Mouse (Mus musculus): ENCODE data around the gene Capn2.
A peak's percentile ranks its signal among the peaks of the same experiment; 100 is the strongest.

DNA sequence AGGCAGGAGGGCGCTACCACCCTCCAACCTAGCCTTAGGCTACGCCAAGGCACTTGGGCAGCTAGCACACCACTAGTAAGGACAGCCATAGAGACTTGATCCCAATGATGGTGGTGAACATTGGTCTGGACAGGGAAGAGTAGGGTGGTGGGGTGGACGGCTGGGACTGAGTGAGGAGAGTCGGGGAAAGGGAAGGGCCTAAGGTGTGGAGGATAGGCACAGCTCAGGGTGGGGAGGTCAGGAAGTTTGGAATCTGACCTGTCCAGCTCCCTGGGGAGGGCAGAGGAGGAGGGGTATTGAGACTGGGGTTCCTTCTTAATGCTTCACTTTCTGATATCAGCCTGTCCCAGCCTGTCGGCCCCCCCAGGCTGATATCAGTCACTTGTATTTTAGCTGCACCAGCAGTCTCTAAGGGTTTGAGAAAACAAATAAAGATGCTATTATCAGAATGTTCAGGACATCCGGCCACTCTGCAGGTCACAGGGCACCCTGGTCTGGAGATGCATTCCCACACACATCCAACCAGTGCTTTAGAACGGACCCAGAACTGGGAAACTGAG, 14.8 kb downstream of the Capn2 start:
- TF ChIP-seq NRF1 (IDR thresholded peaks at IDR 0.05; ENCODE audit: insufficient read depth, low read depth, low read length, poor library complexity, severe bottlenecking) = no peak
- no peak for TF ChIP-seq TBP (IDR thresholded peaks at IDR 0.05; ENCODE audit: low read depth, low read length)
- TF ChIP-seq USF1 (IDR thresholded peaks at IDR 0.05; ENCODE audit: low read depth, low read length) = no peak
- TF ChIP-seq CTCF (IDR thresholded peaks at IDR 0.05 in 2 of 3, conservative IDR thresholded peaks at IDR 0.05 in 1 of 3; ENCODE audit: control insufficient read depth in 1 of 3, insufficient read depth in 1 of 3, low read depth in 2 of 3, low read length in 3 of 3, poor library complexity in 1 of 3, severe bottlenecking in 1 of 3) = no peak
- TF ChIP-seq ZMIZ1 (IDR thresholded peaks at IDR 0.05; ENCODE audit: low read depth, low read length) = no peak
- no peak for TF ChIP-seq CHD2 (IDR thresholded peaks at IDR 0.05; ENCODE audit: low read length)
- no peak for TF ChIP-seq POLR2A (IDR thresholded peaks at IDR 0.05; ENCODE audit: control insufficient read depth in 1 of 2, insufficient read depth in 1 of 2, low read depth in 1 of 2, low read length in 2 of 2, poor library complexity in 1 of 2)
- no peak for TF ChIP-seq E2F4 (IDR thresholded peaks at IDR 0.05; ENCODE audit: borderline replicate concordance, low read depth, low read length)
- TF ChIP-seq GATA1 (IDR thresholded peaks at IDR 0.05; ENCODE audit: low read depth, low read length) = peak; percentile 71
- TF ChIP-seq ETS1 (IDR thresholded peaks at IDR 0.05; ENCODE audit: low read depth, low read length) = peak; percentile 42

Data from MEL (cell line).